Mouse (Mus musculus) thymus, adult 2 months (tissue): ENCODE measurements around the gene Glra1. TPM values are rescaled to one million over a fixed set of nuclear protein-coding genes. Genes with fewer than 3 reads are reported as not detected.

ENCODE experiments used
- DNase-seq: peaks from one replicate; pipeline ENCODE4 v3.0.0; 2021
- H3K27ac ChIP-seq: fragments of 200-500 bp; 2 replicates; pipeline ENCODE4 v1.5.1; 2012; ENCODE audit warnings: low read length, control low read depth; ENCODE audit not compliant: control insufficient read depth, insufficient read depth
- H3K27me3 ChIP-seq: fragments of 200-500 bp; 2 replicates; pipeline ENCODE4 v1.6.1; 2012; ENCODE audit warnings: mild to moderate bottlenecking, low read length, moderate library complexity, mixed read lengths; ENCODE audit not compliant: control insufficient read depth, insufficient read depth
- H3K36me3 ChIP-seq: fragments of 200-500 bp; 2 replicates; pipeline ENCODE4 v1.6.1; 2012; ENCODE audit warnings: mild to moderate bottlenecking, low read length, moderate library complexity; ENCODE audit not compliant: control insufficient read depth, insufficient read depth
- H3K4me1 ChIP-seq: fragments of 200-500 bp; replicated peaks from 2 replicates; pipeline ENCODE4 v1.6.1; 2012; ENCODE audit warnings: low read length; ENCODE audit not compliant: control insufficient read depth, insufficient read depth
- H3K4me3 ChIP-seq: fragments of 200-500 bp; 2 replicates; pipeline ENCODE4 v1.5.1; 2012; ENCODE audit warnings: mild to moderate bottlenecking, low read length, control low read depth, moderate library complexity; ENCODE audit not compliant: control insufficient read depth, insufficient read depth
- CTCF ChIP-seq: fragments of 200-500 bp; IDR thresholded peaks from 2 replicates; pipeline ENCODE4 v1.5.1; 2012; ENCODE audit warnings: mild to moderate bottlenecking, control low read depth, low read length, moderate library complexity, borderline replicate concordance; ENCODE audit not compliant: control insufficient read depth, poor library complexity, insufficient read depth; ENCODE audit errors: extremely low read depth
- POLR2A ChIP-seq: fragments of 200-500 bp; IDR thresholded peaks from 2 replicates; pipeline ENCODE4 v1.6.1; 2012; ENCODE audit warnings: mild to moderate bottlenecking, low read length, control low read depth, moderate library complexity; ENCODE audit not compliant: control insufficient read depth, poor library complexity, insufficient read depth; ENCODE audit errors: extremely low read depth
- WGBS: fragments of 180-500 bp; shearing (Covaris S2); methylation state at CpG from one replicate; pipeline ENCODE4 v1.1.7; 2018; 5-methylcytosine and 5-hydroxymethylcytosine counted together
- polyA plus RNA-seq: library from polyadenylated mRNA; depleted of rRNA; stranded (reverse); fragments of >200 nt; gene quantifications from 2 replicates; pipeline ENCODE4 v1.2.3, GENCODE M21; 2012

Gene Glra1
- polyA plus RNA-seq, 1 experiment, result not detected

- no peaks in the 10 kb centered on the region for H3K27me3 ChIP-seq
- H3K27ac ChIP-seq, result no peak overlapping the region
- H3K36me3 ChIP-seq, result no peaks in the 10 kb centered on the region
- 77% methylated on average over 1 of the region's 1 CpGs for WGBS
- DNase-seq, result no peak
- TF ChIP-seq CTCF, result no peak
- no peak for TF ChIP-seq POLR2A
- no peaks in the 10 kb centered on the region for H3K4me1 ChIP-seq
- H3K4me3 ChIP-seq, result no peak overlapping the region
These were observed 12.3 kb downstream of the Glra1 start for GRCm38 (mm10) chr11:55595726-55596125.

DNA sequence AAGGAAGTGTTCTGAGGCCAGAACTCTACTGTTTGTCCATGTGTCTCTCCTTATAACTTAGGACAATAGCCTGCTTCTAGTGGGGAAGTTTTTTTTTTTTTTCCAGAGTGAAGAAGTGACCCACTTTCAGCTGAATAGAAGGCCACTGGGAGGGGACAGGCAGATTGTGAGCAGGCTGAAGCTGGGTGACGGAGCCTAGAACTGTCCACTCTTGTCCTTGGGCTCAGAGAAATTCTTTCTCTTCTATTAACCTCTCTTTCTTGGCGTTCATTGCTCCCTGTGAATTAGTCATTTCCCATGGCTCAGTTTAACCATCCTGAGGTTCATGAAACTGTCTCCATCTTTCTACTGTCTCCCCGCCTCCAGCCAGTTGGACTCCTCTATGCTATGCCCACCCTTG is 13.6 kb downstream of the Glra1 start:
- H3K27ac ChIP-seq, result no peak overlapping the region
- DNase-seq, result no peak
- H3K27me3 ChIP-seq, result no peaks in the 10 kb centered on the region
- WGBS, result 95% methylated on average over 3 of the region's 3 CpGs
- no peak overlapping the region for H3K4me3 ChIP-seq
- TF ChIP-seq POLR2A (no peak), CTCF (no peak)
- H3K4me1 ChIP-seq, result no peaks in the 10 kb centered on the region
- no peaks in the 10 kb centered on the region for H3K36me3 ChIP-seq

GRCm38 (mm10) chr11:55591194-55591593 is 16.8 kb downstream of the Glra1 start:
- no peaks in the 10 kb centered on the region for H3K27me3 ChIP-seq
- no peak overlapping the region for H3K4me3 ChIP-seq
- TF ChIP-seq POLR2A, result no peak
- no peak for TF ChIP-seq CTCF
- H3K27ac ChIP-seq, result no peak overlapping the region
- DNase-seq, result no peak
- H3K4me1 ChIP-seq, result no peaks in the 10 kb centered on the region
- WGBS, result 52% methylated on average over 2 of the region's 2 CpGs
- H3K36me3 ChIP-seq, result no peaks in the 10 kb centered on the region

DNA sequence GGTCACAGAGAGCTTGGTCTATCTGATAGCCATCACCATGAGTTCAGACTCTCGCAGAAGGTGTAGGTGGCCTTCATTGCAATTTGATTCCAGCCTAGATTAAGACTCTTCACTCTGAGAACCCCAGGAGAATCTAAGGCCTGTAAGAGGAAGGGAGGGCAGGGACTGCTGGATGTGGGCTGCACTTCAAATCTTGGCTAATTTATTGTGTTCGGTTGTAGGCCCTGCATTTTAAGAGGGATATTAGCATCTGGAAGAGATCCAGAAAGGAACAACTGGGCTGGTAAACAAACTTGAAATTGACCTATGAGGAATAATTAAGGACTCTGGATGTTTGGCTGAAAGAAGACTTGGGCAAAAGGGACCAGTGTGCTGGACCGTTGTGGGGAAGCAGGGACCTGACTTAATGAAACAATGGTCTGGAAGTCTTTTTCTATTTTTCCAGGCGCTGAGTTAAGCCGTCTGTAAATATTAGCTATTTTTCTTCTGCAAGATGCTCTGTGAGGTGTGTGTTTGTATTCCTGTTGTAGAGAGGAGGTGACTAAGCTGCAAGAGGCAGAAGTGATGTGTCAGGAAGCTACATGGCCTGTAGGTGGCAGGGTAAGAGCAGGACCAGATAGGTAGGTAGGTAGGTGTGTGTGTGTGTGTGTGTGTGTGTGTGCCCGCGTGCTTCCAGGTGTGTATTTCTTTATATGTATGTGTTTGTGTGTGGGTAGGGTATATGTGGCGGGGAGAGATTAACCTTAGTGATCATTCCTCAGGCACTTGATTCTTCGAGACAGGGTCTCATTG is 18.4 kb downstream of the Glra1 start:
- H3K4me3 ChIP-seq, result no peak overlapping the region
- TF ChIP-seq CTCF (no peak), POLR2A (no peak)
- no peaks in the 10 kb centered on the region for H3K36me3 ChIP-seq
- H3K27ac ChIP-seq, result no peak overlapping the region
- H3K27me3 ChIP-seq, result no peaks in the 10 kb centered on the region
- WGBS, result 85% methylated on average over 9 of the region's 9 CpGs
- no peaks in the 10 kb centered on the region for H3K4me1 ChIP-seq
- DNase-seq, result no peak

DNA sequence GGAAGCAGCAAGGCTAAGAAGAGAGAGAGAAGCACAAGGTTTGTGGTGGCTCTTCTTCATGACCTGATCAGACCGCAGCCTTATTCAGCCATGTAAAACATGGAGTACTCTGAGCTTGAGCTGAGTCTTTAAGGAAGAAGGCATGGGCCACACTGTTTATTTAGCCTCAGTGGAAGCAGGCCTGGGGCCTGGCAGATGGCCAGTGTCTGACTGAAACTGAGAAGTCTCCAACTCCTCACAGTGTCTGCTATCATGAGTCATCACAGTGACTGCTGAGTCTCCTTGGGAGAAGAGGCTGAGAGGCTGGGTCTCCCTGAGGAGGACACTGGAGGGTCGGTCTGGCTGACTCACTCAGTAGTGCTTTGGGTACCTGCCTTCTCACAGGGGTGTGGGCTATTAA is 33.6 kb downstream of the Glra1 start:
- TF ChIP-seq POLR2A (no peak), CTCF (no peak)
- DNase-seq, result no peak
- H3K27me3 ChIP-seq, result no peaks in the 10 kb centered on the region
- 80% methylated on average over 2 of the region's 2 CpGs for WGBS
- no peaks in the 10 kb centered on the region for H3K4me1 ChIP-seq
- H3K4me3 ChIP-seq, result no peak overlapping the region
- no peak overlapping the region for H3K27ac ChIP-seq
- H3K36me3 ChIP-seq, result no peaks in the 10 kb centered on the region

DNA sequence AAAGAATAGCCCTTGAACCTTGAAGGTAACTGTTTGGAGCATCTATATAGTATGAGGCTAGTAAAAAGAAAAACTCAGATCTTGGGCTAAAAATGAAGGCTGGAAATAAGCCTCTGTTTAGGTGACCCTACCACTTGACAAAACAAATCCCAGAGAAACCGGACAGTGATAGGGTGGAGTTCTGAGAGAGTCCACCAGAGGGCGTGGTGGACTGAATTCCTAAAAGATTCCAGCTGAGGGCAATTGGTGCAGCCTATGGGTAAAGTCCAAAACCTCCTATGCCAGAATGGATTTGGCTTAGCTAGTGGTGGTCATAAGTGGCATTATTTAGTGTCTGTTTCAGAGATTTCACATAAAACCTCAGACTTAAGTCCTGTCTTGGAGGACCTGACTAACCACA is 36.9 kb downstream of the Glra1 start:
- 40% methylated on average over 2 of the region's 2 CpGs for WGBS
- TF ChIP-seq CTCF (no peak), POLR2A (no peak)
- H3K4me1 ChIP-seq, result no peaks in the 10 kb centered on the region

More for the DNA sequence above, 36.9 kb downstream of the Glra1 start:
- no peak for DNase-seq
- Histone ChIP-seq H3K4me3 (no peak overlapping the region), H3K27me3 (no peaks in the 10 kb centered on the region), H3K36me3 (no peaks in the 10 kb centered on the region), H3K27ac (no peak overlapping the region)
